Mouse (Mus musculus) embryonic facial prominence, embryonic 10.5 days (tissue): ENCODE results near the gene Ghrhr. TPM values are rescaled to one million over a fixed set of nuclear protein-coding genes. Genes with fewer than 3 reads are reported as not detected.

Experiments
- DNase-seq: peaks from one replicate; pipeline ENCODE4 v3.0.0-alpha.2; 2017; ENCODE audit warnings: low spot score
- H3K27ac ChIP-seq: fragments of 300-500 bp; sonication (generic); replicated peaks from 2 replicates; pipeline ENCODE4 v1.5.1; 2016; ENCODE audit warnings: mild to moderate bottlenecking
- H3K27me3 ChIP-seq: fragments of 300-500 bp; sonication (generic); replicated peaks from 2 replicates; pipeline ENCODE4 v1.6.1; 2016; ENCODE audit warnings: low read depth, mild to moderate bottlenecking; ENCODE audit not compliant: poor library complexity, severe bottlenecking
- H3K36me3 ChIP-seq: fragments of 300-500 bp; sonication (generic); replicated peaks from 2 replicates; pipeline ENCODE4 v1.6.1; 2016; ENCODE audit warnings: mild to moderate bottlenecking, moderate library complexity
- H3K4me1 ChIP-seq: fragments of 300-500 bp; sonication (generic); 2 replicates; pipeline ENCODE4 v1.6.1; 2016
- H3K4me3 ChIP-seq: fragments of 300-500 bp; sonication (generic); 2 replicates; pipeline ENCODE4 v1.5.1; 2016; ENCODE audit warnings: mild to moderate bottlenecking, moderate library complexity
- H3K9me3 ChIP-seq: fragments of 300-500 bp; sonication (generic); 2 replicates; pipeline ENCODE4 v1.6.1; 2016; ENCODE audit warnings: mild to moderate bottlenecking
- WGBS: fragments of 180-500 bp; shearing (Covaris S2); methylation state at CpG from one replicate; pipeline ENCODE4 v1.1.7; 2016; 5-methylcytosine and 5-hydroxymethylcytosine counted together
- polyA plus RNA-seq: library from polyadenylated mRNA; unstranded; fragments of >200 nt; fragmentation: Nextera tagmentation; extraction: Ambion mirVana; gene quantifications from 2 replicates; pipeline ENCODE4 v1.2.1, GENCODE M21; 2016

Gene Ghrhr
- polyA plus RNA-seq: not detected in 2 replicates

DNA sequence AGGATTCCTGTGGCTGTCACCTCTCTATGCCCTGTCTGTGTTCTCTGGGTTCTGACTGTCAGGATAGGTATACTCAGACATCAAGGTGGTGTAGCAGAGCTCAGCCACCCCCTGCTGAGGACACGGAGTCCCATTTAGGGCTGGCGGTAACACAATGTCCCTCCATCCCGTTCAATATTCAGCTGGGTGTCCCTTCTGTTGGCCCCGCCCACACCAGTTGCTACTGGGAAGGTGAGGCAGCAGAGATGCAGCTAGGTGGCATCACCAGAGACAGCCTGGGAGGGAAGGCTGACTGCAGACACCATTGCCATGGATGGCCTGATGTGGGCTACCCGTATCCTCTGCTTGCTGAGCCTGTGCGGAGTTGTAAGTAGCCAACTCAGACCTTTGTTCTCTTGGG, at the start of gene Ghrhr:
TSS of gene Ghrhr (plus strand) at position 220 of the 400 bp plus-strand sequence.
- DNase-seq: no peak
- peaks cover 9% of the 10 kb centered on the region; the same call in 1 of the 2 replicates for H3K27me3 ChIP-seq

DNA sequence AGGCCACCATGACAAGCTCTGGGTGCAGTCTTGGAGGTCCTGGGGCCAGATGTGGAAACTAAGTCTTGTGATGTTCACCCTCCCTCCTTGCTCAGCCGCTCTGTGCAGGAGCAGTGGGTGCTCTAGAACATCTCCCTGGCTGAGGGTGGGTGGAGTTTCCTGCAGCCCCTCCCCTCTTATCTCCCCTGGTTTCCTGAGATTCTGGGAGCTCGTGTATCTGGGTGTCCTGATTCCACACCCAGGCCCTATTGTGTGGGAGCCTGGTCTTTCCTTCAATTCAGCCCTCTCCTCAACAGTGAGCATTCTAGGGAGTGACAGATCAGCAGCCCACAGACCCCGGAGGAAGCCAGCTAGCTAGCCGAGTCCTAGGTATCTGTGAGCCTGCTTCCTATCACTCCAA, 49.8 kb upstream of the Ghrhr start:
- Histone ChIP-seq H3K4me1 (peaks cover 14% of the 10 kb centered on the region), H3K36me3 (no peaks in the 10 kb centered on the region), H3K9me3 (no peaks in the 10 kb centered on the region), H3K27me3 (no peaks in the 10 kb centered on the region), H3K4me3 (no peak overlapping the region), H3K27ac (no peak overlapping the region)
- no peak for DNase-seq
- 87% methylated on average over 4 of the region's 4 CpGs for whole genome bisulfite sequencing

More for the DNA sequence above, at the start of gene Ghrhr:
- Histone ChIP-seq H3K9me3 (no peaks in the 10 kb centered on the region), H3K27ac (no peak within 1 kb of the TSS), H3K4me1 (no peaks in the 10 kb centered on the region), H3K36me3 (no peaks in the 10 kb centered on the region), H3K4me3 (no peak within 1 kb of the TSS)
- WGBS: 78% methylated on average over 6 of the region's 6 CpGs

DNA sequence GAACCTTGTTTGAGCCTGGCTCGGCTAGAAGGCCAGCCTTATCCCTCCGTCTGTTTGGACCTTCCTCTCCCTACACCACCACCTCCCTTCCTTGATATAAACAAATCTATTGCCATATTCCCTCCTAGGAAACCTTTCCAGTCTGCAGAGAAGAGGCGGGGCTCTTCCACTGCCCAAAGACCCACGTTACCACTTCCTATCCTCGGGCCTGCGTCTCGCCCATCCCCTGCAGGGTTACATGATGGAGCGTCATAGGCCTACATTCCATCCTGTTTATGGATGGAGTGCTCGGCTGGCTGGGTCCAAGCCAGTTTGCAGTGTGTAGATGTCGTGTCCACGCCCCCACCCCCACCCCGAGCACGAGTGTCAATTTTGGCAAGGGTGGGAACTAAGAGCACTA, 48.8 kb upstream of the Ghrhr start:
- Histone ChIP-seq H3K36me3 (no peaks in the 10 kb centered on the region), H3K4me3 (no peak overlapping the region), H3K27ac (no peak overlapping the region), H3K9me3 (no peaks in the 10 kb centered on the region), H3K27me3 (no peaks in the 10 kb centered on the region), H3K4me1 (peaks cover 24% of the 10 kb centered on the region)
- 86% methylated on average over 13 of the region's 13 CpGs for WGBS
- DNase-seq: no peak

DNA sequence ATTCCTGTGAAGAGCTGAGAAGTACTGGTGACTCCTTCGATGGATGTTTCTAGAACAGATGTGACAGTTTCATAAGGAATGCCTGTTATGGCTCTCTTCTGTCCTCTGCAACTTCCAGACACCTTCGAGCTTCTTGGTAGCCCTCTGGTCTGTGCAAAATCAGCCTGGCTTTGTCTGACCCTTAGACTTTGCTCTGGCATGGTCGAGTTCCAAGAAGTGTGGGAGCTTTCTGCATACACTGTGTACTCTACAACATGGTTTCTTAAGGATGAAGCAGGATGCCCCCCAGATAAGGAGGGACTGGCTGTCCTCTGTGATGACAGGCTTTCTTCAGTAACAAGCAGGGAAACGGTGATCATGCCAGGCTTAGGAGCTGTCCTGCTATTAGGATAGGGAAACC, 47.9 kb upstream of the Ghrhr start:
- WGBS: 80% methylated on average over 4 of the region's 4 CpGs
- no peaks in the 10 kb centered on the region for H3K27me3 ChIP-seq
- H3K36me3 ChIP-seq: no peaks in the 10 kb centered on the region
- no peak for DNase-seq
- H3K4me1 ChIP-seq: peaks cover 28% of the 10 kb centered on the region
- H3K27ac ChIP-seq: no peak overlapping the region
- H3K9me3 ChIP-seq: no peaks in the 10 kb centered on the region
- H3K4me3 ChIP-seq: no peak overlapping the region

DNA sequence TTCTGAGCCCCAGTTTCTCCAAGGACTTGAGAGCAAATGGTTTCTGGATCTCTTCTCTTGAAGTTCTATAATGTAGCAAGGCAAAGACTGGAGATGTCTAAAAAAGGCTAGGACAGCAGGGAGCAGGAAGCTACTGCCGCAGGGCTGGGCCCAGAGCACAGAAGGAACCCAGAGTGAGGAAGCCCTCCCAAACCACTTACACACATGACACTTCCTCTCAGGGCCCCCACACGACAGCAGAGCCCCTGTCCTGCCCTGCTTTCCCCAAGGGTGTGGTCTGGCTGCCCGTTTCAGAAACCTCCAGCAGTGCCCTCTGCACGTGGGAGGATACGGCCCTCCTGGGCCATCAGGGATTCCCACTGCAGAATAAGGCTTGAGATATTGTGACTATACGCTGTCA, 44.8 kb upstream of the Ghrhr start:
- Histone ChIP-seq H3K27me3 (no peaks in the 10 kb centered on the region), H3K9me3 (no peaks in the 10 kb centered on the region), H3K27ac (0 out of 2 replicates have a peak overlapping the region, but pooled peaks have one; percentile 19), H3K4me3 (no peak overlapping the region), H3K36me3 (no peaks in the 10 kb centered on the region), H3K4me1 (peaks cover 46% of the 10 kb centered on the region)
- DNase-seq: no peak
- WGBS: 66% methylated on average over 6 of the region's 6 CpGs

DNA sequence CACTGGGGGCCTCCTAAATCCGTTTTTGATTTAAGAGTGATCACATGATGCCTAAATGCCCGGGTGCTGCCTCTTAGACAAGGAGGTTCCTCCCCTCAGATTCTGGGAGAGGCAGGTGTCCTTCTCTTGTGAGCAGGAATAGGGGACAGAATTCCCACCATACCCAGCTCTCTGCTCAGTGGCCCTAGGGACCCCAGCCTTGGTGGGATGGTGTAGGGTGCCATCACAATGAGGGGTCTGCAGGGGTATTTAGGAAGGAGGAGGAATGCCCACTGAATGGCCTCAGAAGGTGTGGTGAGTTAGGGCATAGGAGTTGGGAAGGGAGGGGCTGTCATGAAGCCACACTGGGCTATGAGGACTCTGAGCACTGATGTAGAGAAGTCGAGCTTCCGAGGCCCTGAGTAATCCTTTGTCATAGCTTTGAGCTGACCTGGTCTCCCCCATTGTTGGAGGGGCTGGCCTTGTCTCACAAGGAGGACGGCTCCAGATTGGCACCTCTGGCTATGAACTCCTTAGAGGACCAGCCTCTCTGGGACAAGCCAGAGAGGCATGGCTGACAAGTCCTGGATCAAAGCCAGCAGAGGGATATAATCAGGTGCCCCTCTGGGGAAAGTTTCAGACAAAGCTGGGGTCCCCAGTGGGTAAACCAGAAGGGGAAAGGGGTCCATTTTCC, 43.9 kb upstream of the Ghrhr start:
- H3K36me3 ChIP-seq: no peaks in the 10 kb centered on the region
- no peak overlapping the region for H3K4me3 ChIP-seq
- 0 out of 2 replicates have a peak overlapping the region, but pooled peaks have one; percentile 40 for H3K27ac ChIP-seq
- H3K27me3 ChIP-seq: no peaks in the 10 kb centered on the region; the same call in 1 of the 2 replicates
- peaks cover 53% of the 10 kb centered on the region for H3K4me1 ChIP-seq
- H3K9me3 ChIP-seq: no peaks in the 10 kb centered on the region
- DNase-seq: no peak
- WGBS: 55% methylated on average over 5 of the region's 5 CpGs

DNA sequence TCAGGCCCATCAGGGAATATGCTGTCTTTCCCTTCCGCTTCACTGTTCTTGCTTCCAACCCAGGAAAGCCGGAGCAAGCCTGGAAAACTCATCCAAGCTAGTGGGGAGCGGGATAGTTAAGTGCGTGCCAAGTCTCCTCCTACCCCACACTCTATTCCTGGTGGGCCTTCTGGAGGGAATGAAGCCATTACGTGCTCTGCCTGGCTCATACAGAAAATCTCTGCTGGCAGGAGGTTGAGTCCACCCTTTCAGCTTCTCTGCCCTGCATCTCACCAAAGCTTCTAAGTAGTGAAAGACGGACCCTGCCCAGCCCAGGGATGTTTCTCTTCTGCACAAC, 43.4 kb upstream of the Ghrhr start:
- Histone ChIP-seq H3K9me3 (no peaks in the 10 kb centered on the region), H3K4me1 (peaks cover 58% of the 10 kb centered on the region), H3K27me3 (peaks cover 2% of the 10 kb centered on the region; the same call in 1 of the 2 replicates), H3K27ac (peak overlapping the region; percentile 40; the same call in 1 of the 2 replicates), H3K36me3 (no peaks in the 10 kb centered on the region), H3K4me3 (no peak overlapping the region)
- 91% methylated on average over 6 of the region's 6 CpGs for WGBS
- no peak for DNase-seq

DNA sequence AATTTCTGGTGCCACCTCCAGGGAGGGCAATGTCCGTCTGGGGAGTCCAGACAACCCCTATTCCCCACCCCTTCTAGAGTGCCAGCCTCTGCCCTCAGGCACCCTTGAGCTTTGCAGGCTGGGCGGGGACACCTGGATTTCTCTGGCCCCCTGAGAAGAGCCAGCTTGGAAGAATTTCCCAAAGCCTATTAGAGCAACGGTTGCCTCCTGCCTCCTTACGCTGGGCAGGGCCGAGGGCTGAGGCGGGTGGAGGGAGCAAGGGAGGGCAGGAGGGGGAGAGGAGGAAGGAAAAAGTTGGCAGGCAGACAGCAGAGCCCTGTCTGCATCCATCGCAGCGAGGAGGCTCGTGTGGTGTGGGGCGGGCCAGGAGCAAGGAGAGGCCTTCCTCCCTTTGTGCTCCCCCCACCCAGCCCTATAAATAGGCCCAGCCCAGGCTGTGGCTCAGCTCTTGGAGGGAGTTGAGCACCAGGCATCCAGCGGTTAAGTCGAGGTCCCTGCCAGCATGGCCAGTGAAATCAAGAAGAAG, 40.0 kb upstream of the Ghrhr start, which contains the start of gene Aqp1:
TSS of gene Aqp1 (plus strand) at position 444 of the 526 bp plus-strand sequence.
- peak; percentile 28 for DNase-seq
- no peaks in the 10 kb centered on the region for H3K9me3 ChIP-seq
- H3K4me3 ChIP-seq: no peak within 1 kb of the TSS
- no peaks in the 10 kb centered on the region for H3K36me3 ChIP-seq
- H3K27ac ChIP-seq: peak within 1 kb of the TSS; percentile 31
- WGBS: 19% methylated on average over 12 of the region's 12 CpGs
- peaks cover 76% of the 10 kb centered on the region for H3K4me1 ChIP-seq
- H3K27me3 ChIP-seq: peaks cover 3% of the 10 kb centered on the region; the same call in 1 of the 2 replicates

DNA sequence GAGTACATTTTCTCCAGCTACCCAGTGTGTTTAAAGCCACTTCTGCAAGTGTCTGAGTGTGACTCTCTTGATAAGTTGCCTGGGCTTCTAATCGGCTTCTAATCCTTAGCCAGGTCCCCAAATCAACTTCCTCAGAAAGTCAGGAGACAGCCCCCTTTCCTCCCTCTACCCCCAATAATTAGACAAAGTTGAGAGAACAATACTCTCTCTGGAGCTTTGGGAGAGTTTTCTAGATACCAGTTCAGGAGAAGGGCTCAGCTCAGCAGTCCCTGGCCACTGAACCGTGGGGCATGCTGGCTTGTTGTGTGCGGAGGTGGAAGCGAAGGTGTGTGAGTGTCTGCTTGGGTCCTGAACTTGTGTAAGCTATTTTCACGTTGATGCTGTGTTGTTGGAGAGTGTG, 38.9 kb upstream of the Ghrhr start:
- no peak for DNase-seq
- H3K36me3 ChIP-seq: no peaks in the 10 kb centered on the region
- no peak overlapping the region; the same call in 1 of the 2 replicates for H3K27ac ChIP-seq
- H3K4me1 ChIP-seq: peaks cover 72% of the 10 kb centered on the region
- 81% methylated on average over 5 of the region's 5 CpGs for WGBS
- peaks cover 3% of the 10 kb centered on the region; the same call in 1 of the 2 replicates for H3K27me3 ChIP-seq
- no peaks in the 10 kb centered on the region for H3K9me3 ChIP-seq
- H3K4me3 ChIP-seq: no peak overlapping the region

DNA sequence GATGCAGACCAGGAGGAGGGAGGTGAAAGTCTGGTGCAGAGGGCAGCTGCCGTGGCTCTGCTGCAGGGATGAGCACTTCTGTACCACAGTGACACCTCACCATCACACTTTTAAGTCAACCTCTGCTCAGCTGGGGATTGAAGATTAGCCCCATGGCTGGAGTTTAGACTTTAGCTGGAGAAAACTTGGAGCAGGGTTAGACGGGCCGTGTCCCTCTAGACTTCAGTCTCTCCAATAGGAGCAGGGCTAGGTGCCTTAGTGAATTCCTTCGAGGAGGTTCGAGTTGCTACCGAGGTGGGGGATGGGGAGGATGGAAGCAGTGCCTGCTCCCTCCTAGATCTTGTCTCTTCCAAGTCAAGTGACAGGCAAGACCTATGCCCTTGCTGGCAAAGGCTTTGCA, 38.0 kb upstream of the Ghrhr start:
- no peak overlapping the region for H3K4me3 ChIP-seq
- H3K27me3 ChIP-seq: peaks cover 3% of the 10 kb centered on the region; the same call in 1 of the 2 replicates
- peak overlapping the region; percentile 14; the same call in 1 of the 2 replicates for H3K27ac ChIP-seq
- 46% methylated on average over 6 of the region's 6 CpGs for WGBS
- peaks cover 71% of the 10 kb centered on the region for H3K4me1 ChIP-seq
- H3K36me3 ChIP-seq: no peaks in the 10 kb centered on the region
- DNase-seq: no peak
- no peaks in the 10 kb centered on the region for H3K9me3 ChIP-seq

DNA sequence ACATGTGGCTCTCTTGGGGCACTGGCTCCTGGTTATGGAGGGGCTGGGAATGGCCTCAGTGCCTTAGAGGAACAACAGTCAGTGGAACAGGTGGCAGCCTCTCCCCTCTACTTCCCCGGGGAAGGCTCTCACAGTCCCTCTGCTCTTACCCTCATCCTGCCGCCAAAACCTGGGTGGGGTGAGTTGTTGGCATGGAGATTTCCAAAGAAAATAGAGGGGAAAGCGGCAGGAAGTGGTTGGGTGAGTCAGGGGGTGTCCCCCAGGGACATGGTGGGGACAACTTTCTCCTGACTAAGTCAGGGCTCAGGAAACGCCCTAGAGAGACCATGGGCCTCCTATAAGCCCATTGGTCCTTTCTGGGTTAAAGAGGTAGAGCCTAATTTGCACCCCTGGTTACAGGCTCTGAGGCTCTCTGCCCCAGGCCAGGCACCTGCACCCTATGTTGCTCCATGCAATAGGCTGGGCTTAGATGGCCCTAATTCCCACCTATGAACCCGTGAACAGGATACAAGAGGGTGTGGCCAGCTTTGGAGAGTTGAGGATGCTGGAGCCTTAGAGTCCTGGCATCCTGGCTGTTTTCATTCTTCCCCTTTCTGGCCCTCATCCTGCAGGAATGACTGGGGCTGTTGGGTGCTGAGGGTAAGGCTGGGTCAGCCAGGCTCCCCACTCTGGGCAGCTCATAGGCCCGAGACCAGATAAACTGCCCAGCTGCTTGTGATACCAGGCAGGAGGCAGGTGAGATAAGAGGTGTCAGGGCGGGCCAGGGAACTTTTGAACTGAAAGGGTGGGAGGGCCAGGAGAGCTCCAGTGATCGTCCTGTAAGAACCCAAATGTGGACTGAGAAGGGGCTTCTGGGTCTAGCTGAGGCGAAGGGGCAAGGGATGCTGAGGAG, 36.9 kb upstream of the Ghrhr start:
- no peak overlapping the region for H3K4me3 ChIP-seq

DNA sequence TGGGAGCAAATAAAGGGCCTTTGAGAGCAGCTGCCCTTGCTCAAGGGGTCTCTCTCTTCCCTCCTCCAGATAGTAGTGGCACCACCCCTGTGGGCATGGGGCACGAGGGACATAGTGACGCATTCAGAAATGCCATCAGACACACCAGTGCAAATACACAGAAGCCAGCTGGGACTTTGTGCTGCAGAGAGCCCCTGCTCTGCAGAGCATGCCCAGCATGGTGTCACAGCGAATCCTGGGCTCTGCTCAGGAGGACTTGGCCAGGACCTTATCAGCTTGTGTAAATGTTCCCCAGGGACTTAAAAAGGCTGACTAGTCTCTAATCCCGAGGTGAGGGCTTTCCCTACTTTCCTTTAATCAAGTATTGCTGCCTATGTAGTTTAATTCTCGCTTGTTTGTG, 34.4 kb upstream of the Ghrhr start:
- Histone ChIP-seq H3K36me3 (no peaks in the 10 kb centered on the region), H3K4me3 (no peak overlapping the region), H3K27ac (no peak overlapping the region), H3K9me3 (no peaks in the 10 kb centered on the region), H3K4me1 (peaks cover 46% of the 10 kb centered on the region), H3K27me3 (peaks cover 3% of the 10 kb centered on the region; the same call in 1 of the 2 replicates)
- DNase-seq: no peak
- 35% methylated on average over 5 of the region's 5 CpGs for WGBS

More for the DNA sequence above, 36.9 kb upstream of the Ghrhr start:
- Histone ChIP-seq H3K27ac (no peak overlapping the region), H3K9me3 (no peaks in the 10 kb centered on the region), H3K4me1 (peaks cover 66% of the 10 kb centered on the region), H3K27me3 (peaks cover 3% of the 10 kb centered on the region; the same call in 1 of the 2 replicates), H3K36me3 (no peaks in the 10 kb centered on the region)
- no peak for DNase-seq
- WGBS: 76% methylated on average over 9 of the region's 9 CpGs
